Mouse (Mus musculus) G1E (cell line): ENCODE data around the gene Rb1.

Experiments
- CTCF ChIP-seq: IDR thresholded peaks from 2 replicates; pipeline ENCODE4 v1.5.1; 2012; ENCODE audit warnings: low read depth, low read length, inconsistent platforms, mixed read lengths
- POLR2AphosphoS5 ChIP-seq: IDR thresholded peaks from 2 replicates; pipeline ENCODE4 v1.6.1; 2012; ENCODE audit warnings: low read depth, low read length, inconsistent platforms; ENCODE audit not compliant: insufficient replicate concordance
- TAL1 ChIP-seq: conservative IDR thresholded peaks from 2 replicates; pipeline ENCODE4 v1.6.1; 2012; ENCODE audit warnings: low read depth, low read length, inconsistent platforms, mixed read lengths

DNA sequence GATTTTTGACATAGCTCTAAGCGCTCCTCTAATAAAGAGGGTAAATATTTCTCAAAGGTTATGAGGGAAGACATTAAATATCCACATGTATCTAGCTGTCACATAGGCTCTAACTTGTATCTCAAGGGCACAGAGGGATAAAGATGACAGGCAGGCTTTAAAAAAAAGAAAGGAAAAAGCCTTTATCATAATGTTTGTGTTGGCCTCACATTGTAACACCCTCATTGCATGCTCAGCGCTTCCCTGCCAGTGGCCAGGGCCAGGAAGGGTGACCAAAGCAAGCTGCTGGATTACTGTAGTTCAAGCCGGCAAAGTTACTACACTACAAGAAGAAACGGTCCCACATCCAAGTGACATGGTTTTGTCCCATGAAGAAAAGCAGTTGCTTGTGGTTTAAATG, 5.8 kb upstream of the Rb1 start:
- no peak for TF ChIP-seq CTCF
- no peak for TF ChIP-seq POLR2AphosphoS5
- TF ChIP-seq TAL1 = no peak
